Mouse (Mus musculus) liver, embryonic 15.5 days (tissue): ENCODE data around the gene Col4a3. TPM values are rescaled to one million over a fixed set of nuclear protein-coding genes. Genes with fewer than 3 reads are reported as not detected.

Experiments used
- ATAC-seq: fragments of 200-750 bp; cut with Nextera tagmentation; 2 replicates; pipeline ENCODE4 v1.8.0; 2017; ENCODE audit warnings: moderate number of reproducible peaks, mild to moderate bottlenecking, moderate library complexity; ENCODE audit not compliant: insufficient read depth
- H3K27ac ChIP-seq: fragments of 300-500 bp; sonication (generic); replicated peaks from 2 replicates; pipeline ENCODE4 v1.5.1; 2015; ENCODE audit warnings: mild to moderate bottlenecking, inconsistent platforms
- H3K27me3 ChIP-seq: fragments of 300-500 bp; sonication (generic); 2 replicates; pipeline ENCODE4 v1.6.1; 2015; ENCODE audit warnings: mild to moderate bottlenecking, inconsistent platforms
- H3K36me3 ChIP-seq: fragments of 300-500 bp; sonication (generic); replicated peaks from 2 replicates; pipeline ENCODE4 v1.6.1; 2015; ENCODE audit warnings: moderate library complexity, mild to moderate bottlenecking, inconsistent platforms
- H3K4me1 ChIP-seq: fragments of 300-500 bp; sonication (generic); replicated peaks from 2 replicates; pipeline ENCODE4 v1.6.1; 2015; ENCODE audit warnings: inconsistent platforms
- H3K4me2 ChIP-seq: fragments of 300-500 bp; sonication (generic); 2 replicates; pipeline ENCODE4 v1.6.1; 2015; ENCODE audit warnings: moderate library complexity, mild to moderate bottlenecking, inconsistent platforms
- H3K4me3 ChIP-seq: fragments of 300-500 bp; sonication (generic); replicated peaks from 2 replicates; pipeline ENCODE4 v1.5.1; 2015; ENCODE audit warnings: mild to moderate bottlenecking, inconsistent platforms
- H3K9ac ChIP-seq: fragments of 300-500 bp; sonication (generic); 2 replicates; pipeline ENCODE4 v1.6.1; 2015; ENCODE audit warnings: moderate library complexity, mild to moderate bottlenecking, inconsistent platforms
- H3K9me3 ChIP-seq: fragments of 300-500 bp; sonication (generic); replicated peaks from 2 replicates; pipeline ENCODE4 v1.6.1; 2016; ENCODE audit warnings: inconsistent platforms
- WGBS: fragments of 180-500 bp; shearing (Covaris S2); methylation state at CpG from one replicate; pipeline ENCODE4 v1.1.7; 2015; ENCODE audit warnings: mixed read lengths; ENCODE audit not compliant: insufficient replicate concordance; 5-methylcytosine and 5-hydroxymethylcytosine counted together
- polyA plus RNA-seq: library from polyadenylated mRNA; unstranded; fragments of >200 nt; fragmentation: Nextera tagmentation; extraction: Ambion mirVana; gene quantifications from 2 replicates; pipeline ENCODE4 v1.2.1, GENCODE M21; 2015

The Col4a3 gene
- polyA plus RNA-seq, 1 experiment from 2014 or later: 0.21 TPM

GRCm38 (mm10) chr1:82741539-82741938 lies 154.8 kb downstream of the Col4a3 start:
- H3K27ac ChIP-seq: no peak overlapping the region
- WGBS: 83% methylated on average over 7 of the region's 7 CpGs
- no peaks in the 10 kb centered on the region for H3K9me3 ChIP-seq
- no peaks in the 10 kb centered on the region; the same call in 1 of the 2 replicates for H3K4me1 ChIP-seq
- H3K36me3 ChIP-seq: peaks cover 66% of the 10 kb centered on the region
- H3K4me3 ChIP-seq: no peak overlapping the region
- no peak overlapping the region for H3K9ac ChIP-seq
- H3K4me2 ChIP-seq: no peak overlapping the region
- no peaks in the 10 kb centered on the region for H3K27me3 ChIP-seq
- ATAC-seq: no peak

DNA sequence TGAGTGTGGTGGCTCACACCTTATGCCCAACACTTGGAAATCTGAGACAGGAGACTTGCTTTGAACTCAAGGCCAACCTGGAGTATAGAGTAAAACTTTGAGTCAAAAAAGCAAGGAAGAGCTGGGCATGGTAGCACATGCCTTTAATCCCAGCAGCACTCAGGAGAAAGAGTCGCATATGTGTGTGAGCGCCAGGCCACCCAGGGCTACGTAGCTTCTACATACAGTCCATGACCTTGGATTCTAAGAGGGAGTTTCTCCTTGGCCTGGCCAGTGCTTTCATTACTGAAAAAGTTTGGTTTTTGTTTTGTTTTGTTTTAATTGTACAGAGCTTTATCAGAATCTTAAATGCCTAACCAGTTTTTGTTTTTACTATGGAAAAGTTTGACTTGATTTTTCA lies 157.2 kb downstream of the Col4a3 start:
- Histone ChIP-seq H3K9ac (no peak overlapping the region), H3K36me3 (peaks cover 54% of the 10 kb centered on the region), H3K4me2 (no peak overlapping the region), H3K27ac (no peak overlapping the region), H3K27me3 (no peaks in the 10 kb centered on the region), H3K4me1 (peaks cover 6% of the 10 kb centered on the region), H3K9me3 (no peaks in the 10 kb centered on the region), H3K4me3 (no peak overlapping the region)
- WGBS: 86% methylated on average over 3 of the region's 3 CpGs
- ATAC-seq: no peak

DNA sequence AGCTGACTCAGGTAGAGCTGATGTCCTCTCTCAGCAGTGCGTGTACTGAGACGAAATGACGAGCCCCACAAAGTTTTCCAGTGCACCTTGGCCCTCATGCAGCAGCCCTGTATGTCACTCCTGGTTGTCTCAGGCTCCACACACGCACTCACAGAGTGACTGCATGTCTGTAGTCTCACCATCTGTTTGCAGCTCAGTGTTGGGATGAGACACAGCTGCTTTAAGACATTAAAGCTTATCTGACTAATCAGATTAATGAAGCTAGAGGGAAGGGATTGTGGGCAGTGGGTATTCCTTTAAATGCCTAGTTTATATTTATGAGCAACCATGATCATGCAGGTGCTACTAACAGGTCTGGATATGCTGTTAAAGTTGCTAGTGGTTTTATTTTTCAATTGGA lies 159.7 kb downstream of the Col4a3 start:
- no peak overlapping the region for H3K9ac ChIP-seq
- no peak for ATAC-seq
- H3K4me1 ChIP-seq: peaks cover 6% of the 10 kb centered on the region
- peaks cover 49% of the 10 kb centered on the region for H3K36me3 ChIP-seq
- no peaks in the 10 kb centered on the region for H3K9me3 ChIP-seq
- no peak overlapping the region for H3K4me2 ChIP-seq
- no peak overlapping the region for H3K27ac ChIP-seq
- H3K27me3 ChIP-seq: no peaks in the 10 kb centered on the region
- WGBS: 78% methylated on average over 4 of the region's 4 CpGs
- no peak overlapping the region for H3K4me3 ChIP-seq

GRCm38 (mm10) chr1:82747714-82748452 lies 161.2 kb downstream of the Col4a3 start:
- Histone ChIP-seq H3K36me3 (peaks cover 49% of the 10 kb centered on the region), H3K4me3 (no peak overlapping the region), H3K27me3 (no peaks in the 10 kb centered on the region), H3K4me2 (no peak overlapping the region), H3K9ac (no peak overlapping the region), H3K4me1 (peaks cover 6% of the 10 kb centered on the region), H3K9me3 (no peaks in the 10 kb centered on the region), H3K27ac (0 out of 2 replicates have a peak overlapping the region, but pooled peaks have one; percentile 29)
- 51% methylated on average over 2 of the region's 2 CpGs for WGBS
- peak; percentile 52; the same call in 1 of the 2 replicates for ATAC-seq

- Histone ChIP-seq H3K27ac (no peak overlapping the region), H3K9me3 (no peaks in the 10 kb centered on the region), H3K4me2 (no peak overlapping the region), H3K36me3 (peaks cover 47% of the 10 kb centered on the region), H3K27me3 (no peaks in the 10 kb centered on the region), H3K4me3 (no peak overlapping the region), H3K9ac (no peak overlapping the region), H3K4me1 (no peaks in the 10 kb centered on the region)
- WGBS: 69% methylated on average over 1 of the region's 1 CpGs
- ATAC-seq: 0 out of 2 replicates have a peak, but pooled peaks have one; percentile 18
Observed at GRCm38 (mm10) chr1:82759520-82759919, 172.8 kb downstream of the Col4a3 start.

GRCm38 (mm10) chr1:82761454-82762169 lies 174.9 kb downstream of the Col4a3 start:
- no peaks in the 10 kb centered on the region for H3K27me3 ChIP-seq
- no peaks in the 10 kb centered on the region for H3K9me3 ChIP-seq
- no peak; the same call in 1 of the 2 replicates for ATAC-seq
- H3K9ac ChIP-seq: no peak overlapping the region
- H3K4me1 ChIP-seq: no peaks in the 10 kb centered on the region
- H3K36me3 ChIP-seq: peaks cover 28% of the 10 kb centered on the region; the same call in 1 of the 2 replicates
- no peak overlapping the region for H3K4me2 ChIP-seq
- WGBS: 54% methylated on average over 8 of the region's 8 CpGs
- H3K4me3 ChIP-seq: no peak overlapping the region
- no peak overlapping the region for H3K27ac ChIP-seq

GRCm38 (mm10) chr1:82762274-82762673 lies 175.6 kb downstream of the Col4a3 start:
- H3K36me3 ChIP-seq: peaks cover 23% of the 10 kb centered on the region; the same call in 1 of the 2 replicates
- ATAC-seq: no peak
- no peaks in the 10 kb centered on the region for H3K9me3 ChIP-seq
- no peaks in the 10 kb centered on the region for H3K4me1 ChIP-seq
- no peak overlapping the region for H3K9ac ChIP-seq
- no peak overlapping the region for H3K27ac ChIP-seq
- 69% methylated on average over 1 of the region's 1 CpGs for WGBS
- no peak overlapping the region for H3K4me2 ChIP-seq
- no peak overlapping the region for H3K4me3 ChIP-seq
- H3K27me3 ChIP-seq: no peaks in the 10 kb centered on the region

- no peak overlapping the region for H3K4me2 ChIP-seq
- H3K9ac ChIP-seq: no peak overlapping the region
- H3K4me1 ChIP-seq: no peaks in the 10 kb centered on the region
- 0 out of 2 replicates have a peak, but pooled peaks cover 8% of the 10 kb centered on the region for H3K36me3 ChIP-seq
- no peak overlapping the region for H3K27ac ChIP-seq
- H3K4me3 ChIP-seq: no peak overlapping the region
- WGBS: 51% methylated on average over 1 of the region's 1 CpGs
- H3K27me3 ChIP-seq: no peaks in the 10 kb centered on the region
- H3K9me3 ChIP-seq: no peaks in the 10 kb centered on the region
- ATAC-seq: no peak
Observed at GRCm38 (mm10) chr1:82766227-82766626, 179.5 kb downstream of the Col4a3 start.

DNA sequence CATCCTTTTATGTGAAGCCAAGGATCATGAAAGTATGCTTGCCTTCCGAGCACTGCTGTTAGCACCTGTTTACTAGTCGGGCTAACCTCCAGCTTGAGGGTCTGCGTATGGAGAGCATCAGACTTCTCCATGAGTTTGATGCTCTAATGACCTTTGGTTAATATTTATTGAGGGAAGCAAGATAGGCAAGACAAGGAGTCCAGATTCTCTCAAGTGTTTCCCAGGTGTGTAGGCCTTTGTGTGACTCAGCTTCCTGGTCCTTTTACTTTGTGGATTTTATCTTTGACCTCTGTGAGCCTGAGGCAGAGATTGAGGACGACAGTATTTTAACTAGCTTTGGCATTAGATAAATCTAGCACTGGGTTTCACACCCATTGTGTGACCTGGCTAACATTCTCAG lies 179.9 kb downstream of the Col4a3 start:
- Histone ChIP-seq H3K4me3 (no peak overlapping the region), H3K27ac (no peak overlapping the region), H3K9ac (no peak overlapping the region), H3K27me3 (no peaks in the 10 kb centered on the region), H3K4me2 (no peak overlapping the region), H3K36me3 (0 out of 2 replicates have a peak, but pooled peaks cover 7% of the 10 kb centered on the region), H3K9me3 (no peaks in the 10 kb centered on the region), H3K4me1 (no peaks in the 10 kb centered on the region)
- no peak for ATAC-seq
- WGBS: 65% methylated on average over 4 of the region's 4 CpGs

DNA sequence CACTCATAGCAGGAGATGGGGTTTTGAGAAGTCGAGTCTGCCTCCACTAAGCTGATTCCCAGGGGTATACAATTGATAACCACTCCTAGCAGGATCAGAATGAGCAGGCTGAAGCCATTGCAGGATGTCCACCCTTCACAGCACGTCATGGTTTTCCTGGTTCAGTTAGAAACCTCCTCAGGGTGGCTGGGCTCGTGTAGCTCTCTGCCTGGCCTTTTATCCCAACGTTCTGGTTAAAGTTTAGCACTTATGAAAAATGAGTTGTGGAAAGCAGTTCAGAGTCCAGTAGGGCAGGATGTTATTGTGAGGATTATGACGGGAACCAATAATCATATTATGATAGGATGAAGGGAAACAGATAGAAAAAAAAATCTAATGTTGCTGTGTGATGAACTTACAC lies 181.5 kb downstream of the Col4a3 start, which contains the start of gene Tm4sf20:
Tm4sf20 (minus strand) TSS at position 193 of the 400 bp plus-strand sequence.
- no peak within 1 kb of the TSS for H3K4me2 ChIP-seq
- H3K9me3 ChIP-seq: no peaks in the 10 kb centered on the region
- H3K9ac ChIP-seq: no peak within 1 kb of the TSS
- no peak within 1 kb of the TSS for H3K27ac ChIP-seq
- no peaks in the 10 kb centered on the region for H3K4me1 ChIP-seq
- H3K4me3 ChIP-seq: no peak within 1 kb of the TSS
- H3K36me3 ChIP-seq: no peaks in the 10 kb centered on the region
- no peaks in the 10 kb centered on the region for H3K27me3 ChIP-seq
- ATAC-seq: no peak
- WGBS: 44% methylated on average over 5 of the region's 5 CpGs

GRCm38 (mm10) chr1:82771022-82771586 lies 184.4 kb downstream of the Col4a3 start, which contains the start of gene Gm47791:
TSS of gene Gm47791 (minus strand) at chr1:82771243.
- Histone ChIP-seq H3K9me3 (no peaks in the 10 kb centered on the region), H3K4me2 (no peak within 1 kb of the TSS), H3K4me3 (no peak within 1 kb of the TSS), H3K9ac (no peak within 1 kb of the TSS), H3K27me3 (no peaks in the 10 kb centered on the region), H3K27ac (no peak within 1 kb of the TSS), H3K4me1 (no peaks in the 10 kb centered on the region), H3K36me3 (no peaks in the 10 kb centered on the region)
- ATAC-seq: no peak
- 68% methylated on average over 15 of the region's 15 CpGs for WGBS
